Mouse (Mus musculus): Measurements from ENCODE around the gene Fmo2.

Fmo2 gene

GRCm38 (mm10) chr1:162888646-162889045 lies 9.9 kb downstream of the Fmo2 start:
- no peak for DNase-seq

- DNase-seq: no peak
These were observed 10.9 kb downstream of the Fmo2 start for GRCm38 (mm10) chr1:162887644-162888043.

- no peak for DNase-seq
These were observed 12.2 kb downstream of the Fmo2 start for GRCm38 (mm10) chr1:162886138-162886816.

GRCm38 (mm10) chr1:162882681-162883080 lies 15.8 kb downstream of the Fmo2 start:
- no peak for DNase-seq

- DNase-seq: peak; percentile 62
These were observed 18.7 kb downstream of the Fmo2 start for GRCm38 (mm10) chr1:162879595-162880369.

- no peak for DNase-seq
These were observed 23.4 kb downstream of the Fmo2 start for GRCm38 (mm10) chr1:162875091-162875490.

GRCm38 (mm10) chr1:162871701-162872311 lies 26.7 kb downstream of the Fmo2 start:
- peak; percentile 66 for DNase-seq

GRCm38 (mm10) chr1:162870978-162871377 lies 27.5 kb downstream of the Fmo2 start:
- DNase-seq: no peak

- no peak for DNase-seq
These were observed 31.1 kb downstream of the Fmo2 start for GRCm38 (mm10) chr1:162867396-162867795.

- no peak for DNase-seq
These were observed 32.2 kb downstream of the Fmo2 start, which contains the start of gene Fmo1 for GRCm38 (mm10) chr1:162866280-162866681. Gene Fmo1, minus strand, starts transcription at chr1:162866610.

GRCm38 (mm10) chr1:162865493-162865830 lies 33.1 kb downstream of the Fmo2 start:
- no peak for DNase-seq

- no peak for DNase-seq
These were observed 33.6 kb downstream of the Fmo2 start for GRCm38 (mm10) chr1:162864816-162865492.

GRCm38 (mm10) chr1:162864279-162864678 lies 34.2 kb downstream of the Fmo2 start:
- DNase-seq: no peak

GRCm38 (mm10) chr1:162863579-162863978 lies 34.9 kb downstream of the Fmo2 start:
- DNase-seq: no peak

- no peak for DNase-seq
These were observed 36.2 kb downstream of the Fmo2 start for GRCm38 (mm10) chr1:162862328-162862727.

GRCm38 (mm10) chr1:162859996-162860605 lies 38.4 kb downstream of the Fmo2 start:
- peak; percentile 64 for DNase-seq

- peak; percentile 48 for DNase-seq
These were observed 39.0 kb downstream of the Fmo2 start for GRCm38 (mm10) chr1:162859545-162859976.

- peak; percentile 55 for DNase-seq
These were observed 39.8 kb downstream of the Fmo2 start for GRCm38 (mm10) chr1:162858748-162859130.

- peak; percentile 78 for DNase-seq
These were observed 40.5 kb downstream of the Fmo2 start for GRCm38 (mm10) chr1:162857766-162858747.

- DNase-seq: peak; percentile 63
These were observed 44.6 kb downstream of the Fmo2 start for GRCm38 (mm10) chr1:162853812-162854482.

- DNase-seq: no peak
These were observed 51.0 kb downstream of the Fmo2 start for GRCm38 (mm10) chr1:162847554-162847953.

Measured in kidney, adult 11 months (tissue).